Mouse (Mus musculus): ENCODE data around the gene Sec63. TPM values are rescaled to one million over a fixed set of nuclear protein-coding genes. Genes with fewer than 3 reads are reported as not detected.
A peak's percentile ranks its signal among the peaks of the same experiment; 100 is the strongest.

The Sec63 gene
- polyA plus RNA-seq, 1 experiment, result 5.0 TPM

GRCm38 (mm10) chr10:42855250-42855649, 94.0 kb downstream of the Sec63 start:
- TF ChIP-seq CTCF (IDR thresholded peaks at IDR 0.05; ENCODE audit: extremely low read depth, insufficient read length, insufficient replicate concordance, low read depth, low read length), result no peak
- no peak for TF ChIP-seq POLR2A (IDR thresholded peaks at IDR 0.05; ENCODE audit: low read depth, low read length)
- 72% methylated on average over 5 of the region's 5 CpGs for WGBS
- Histone ChIP-seq H3K27me3 (ENCODE audit: control insufficient read depth, insufficient read depth, low read length) (no peaks in the 10 kb centered on the region), H3K4me3 (ENCODE audit: low read depth, low read length) (no peak overlapping the region), H3K36me3 (ENCODE audit: control insufficient read depth, insufficient read depth, low read length) (no peaks in the 10 kb centered on the region), H3K4me1 (ENCODE audit: control insufficient read depth, insufficient read depth, insufficient read length, low read length) (peaks cover under 1% of the 10 kb centered on the region; the same call in 1 of the 2 replicates), H3K27ac (ENCODE audit: insufficient read depth, low read depth, low read length) (no peak overlapping the region)

- TF ChIP-seq POLR2A (IDR thresholded peaks at IDR 0.05; ENCODE audit: low read depth, low read length) (no peak), CTCF (IDR thresholded peaks at IDR 0.05; ENCODE audit: extremely low read depth, insufficient read length, insufficient replicate concordance, low read depth, low read length) (no peak)
Observed at GRCm38 (mm10) chr10:42856574-42856973, 95.3 kb downstream of the Sec63 start.

GRCm38 (mm10) chr10:42857021-42857420, 95.7 kb downstream of the Sec63 start:
- Histone ChIP-seq H3K36me3 (ENCODE audit: control insufficient read depth, insufficient read depth, low read length) (no peaks in the 10 kb centered on the region), H3K4me1 (ENCODE audit: control insufficient read depth, insufficient read depth, insufficient read length, low read length) (peaks cover 9% of the 10 kb centered on the region), H3K27ac (ENCODE audit: insufficient read depth, low read depth, low read length) (no peak overlapping the region), H3K27me3 (ENCODE audit: control insufficient read depth, insufficient read depth, low read length) (no peaks in the 10 kb centered on the region), H3K4me3 (ENCODE audit: low read depth, low read length) (no peak overlapping the region)
- WGBS, result 97% methylated on average over 2 of the region's 2 CpGs
- TF ChIP-seq CTCF (IDR thresholded peaks at IDR 0.05; ENCODE audit: extremely low read depth, insufficient read length, insufficient replicate concordance, low read depth, low read length) (no peak), POLR2A (IDR thresholded peaks at IDR 0.05; ENCODE audit: low read depth, low read length) (no peak)

More at GRCm38 (mm10) chr10:42856574-42856973, 95.3 kb downstream of the Sec63 start:
- Histone ChIP-seq H3K4me3 (ENCODE audit: low read depth, low read length) (no peak overlapping the region), H3K36me3 (ENCODE audit: control insufficient read depth, insufficient read depth, low read length) (no peaks in the 10 kb centered on the region), H3K27me3 (ENCODE audit: control insufficient read depth, insufficient read depth, low read length) (no peaks in the 10 kb centered on the region), H3K4me1 (ENCODE audit: control insufficient read depth, insufficient read depth, insufficient read length, low read length) (peaks cover 9% of the 10 kb centered on the region), H3K27ac (ENCODE audit: insufficient read depth, low read depth, low read length) (no peak overlapping the region)
- 97% methylated on average over 9 of the region's 9 CpGs for WGBS

- H3K4me1 ChIP-seq (ENCODE audit: control insufficient read depth, insufficient read depth, insufficient read length, low read length), result peaks cover 15% of the 10 kb centered on the region
- TF ChIP-seq CTCF (IDR thresholded peaks at IDR 0.05; ENCODE audit: extremely low read depth, insufficient read length, insufficient replicate concordance, low read depth, low read length), result no peak
- TF ChIP-seq POLR2A (IDR thresholded peaks at IDR 0.05; ENCODE audit: low read depth, low read length), result no peak
- peak overlapping the region; percentile 84 for H3K27ac ChIP-seq (ENCODE audit: insufficient read depth, low read depth, low read length)
- no peak overlapping the region for H3K4me3 ChIP-seq (ENCODE audit: low read depth, low read length)
- H3K27me3 ChIP-seq (ENCODE audit: control insufficient read depth, insufficient read depth, low read length), result no peaks in the 10 kb centered on the region
- 53% methylated on average over 2 of the region's 2 CpGs for WGBS
- no peaks in the 10 kb centered on the region for H3K36me3 ChIP-seq (ENCODE audit: control insufficient read depth, insufficient read depth, low read length)
Observed at GRCm38 (mm10) chr10:42859781-42860158, 98.5 kb downstream of the Sec63 start.

GRCm38 (mm10) chr10:42860159-42860911, 99.0 kb downstream of the Sec63 start, which contains the start of gene Scml4:
Scml4 (plus strand) TSS chr10:42860370.
- Histone ChIP-seq H3K4me3 (ENCODE audit: low read depth, low read length) (peak within 1 kb of the TSS; percentile 64), H3K36me3 (ENCODE audit: control insufficient read depth, insufficient read depth, low read length) (no peaks in the 10 kb centered on the region), H3K27me3 (ENCODE audit: control insufficient read depth, insufficient read depth, low read length) (no peaks in the 10 kb centered on the region), H3K27ac (ENCODE audit: insufficient read depth, low read depth, low read length) (peak within 1 kb of the TSS; percentile 84), H3K4me1 (ENCODE audit: control insufficient read depth, insufficient read depth, insufficient read length, low read length) (peaks cover 15% of the 10 kb centered on the region)
- TF ChIP-seq POLR2A (IDR thresholded peaks at IDR 0.05; ENCODE audit: low read depth, low read length), result peak; percentile 29; the same call in 1 of the 2 replicates
- no peak for TF ChIP-seq CTCF (IDR thresholded peaks at IDR 0.05; ENCODE audit: extremely low read depth, insufficient read length, insufficient replicate concordance, low read depth, low read length)
- 14% methylated on average over 17 of the region's 17 CpGs for WGBS

- Histone ChIP-seq H3K4me1 (ENCODE audit: control insufficient read depth, insufficient read depth, insufficient read length, low read length) (peaks cover 15% of the 10 kb centered on the region), H3K27ac (ENCODE audit: insufficient read depth, low read depth, low read length) (peak overlapping the region; percentile 60), H3K4me3 (ENCODE audit: low read depth, low read length) (peak overlapping the region; percentile 33), H3K27me3 (ENCODE audit: control insufficient read depth, insufficient read depth, low read length) (no peaks in the 10 kb centered on the region), H3K36me3 (ENCODE audit: control insufficient read depth, insufficient read depth, low read length) (no peaks in the 10 kb centered on the region)
- 41% methylated on average over 7 of the region's 7 CpGs for whole genome bisulfite sequencing
- no peak for TF ChIP-seq CTCF (IDR thresholded peaks at IDR 0.05; ENCODE audit: extremely low read depth, insufficient read length, insufficient replicate concordance, low read depth, low read length)
- TF ChIP-seq POLR2A (IDR thresholded peaks at IDR 0.05; ENCODE audit: low read depth, low read length), result no peak
Observed at GRCm38 (mm10) chr10:42861446-42861845, 100.2 kb downstream of the Sec63 start.

GRCm38 (mm10) chr10:42862102-42862740, 100.9 kb downstream of the Sec63 start:
- WGBS, result 4% methylated on average over 13 of the region's 13 CpGs
- H3K27me3 ChIP-seq (ENCODE audit: control insufficient read depth, insufficient read depth, low read length), result no peaks in the 10 kb centered on the region
- peak; percentile 51; the same call in 1 of the 2 replicates for TF ChIP-seq POLR2A (IDR thresholded peaks at IDR 0.05; ENCODE audit: low read depth, low read length)
- no peak for TF ChIP-seq CTCF (IDR thresholded peaks at IDR 0.05; ENCODE audit: extremely low read depth, insufficient read length, insufficient replicate concordance, low read depth, low read length)
- peaks cover 15% of the 10 kb centered on the region for H3K4me1 ChIP-seq (ENCODE audit: control insufficient read depth, insufficient read depth, insufficient read length, low read length)
- H3K27ac ChIP-seq (ENCODE audit: insufficient read depth, low read depth, low read length), result peak overlapping the region; percentile 60
- peak overlapping the region; percentile 6; the same call in 1 of the 2 replicates for H3K4me3 ChIP-seq (ENCODE audit: low read depth, low read length)
- H3K36me3 ChIP-seq (ENCODE audit: control insufficient read depth, insufficient read depth, low read length), result no peaks in the 10 kb centered on the region
